Mouse (Mus musculus) liver, embryonic 14.5 days (tissue): ENCODE results near the gene Emc10. TPM values are rescaled to one million over a fixed set of nuclear protein-coding genes. Genes with fewer than 3 reads are reported as not detected.

Experiments used
- ATAC-seq: fragments of 200-750 bp; cut with Nextera tagmentation; 2 replicates; pipeline ENCODE4 v1.8.0; 2017; ENCODE audit warnings: moderate number of reproducible peaks, mild to moderate bottlenecking, moderate library complexity; ENCODE audit not compliant: insufficient read depth
- DNase-seq, 3 experiments: peaks; one replicate each; pipeline ENCODE4 v3.0.0-alpha.2; 2012 to 2013; ENCODE audit warnings: low read depth in 3 of 3, low spot score in 3 of 3
- H3K27ac ChIP-seq: fragments of 300-500 bp; sonication (generic); 2 replicates; pipeline ENCODE4 v1.5.1; 2014; ENCODE audit warnings: moderate library complexity, mild to moderate bottlenecking, control low read depth, inconsistent platforms
- H3K27me3 ChIP-seq: fragments of 300-500 bp; sonication (generic); 2 replicates; pipeline ENCODE4 v1.6.1; 2014; ENCODE audit warnings: mild to moderate bottlenecking, low read length, moderate library complexity; ENCODE audit not compliant: control insufficient read depth, insufficient read depth
- H3K36me3 ChIP-seq: fragments of 300-500 bp; sonication (generic); replicated peaks from 2 replicates; pipeline ENCODE4 v1.6.1; 2014; ENCODE audit warnings: low read depth; ENCODE audit not compliant: control insufficient read depth, insufficient read depth
- H3K4me1 ChIP-seq, 2 experiments: fragments of 200-500 bp in 1 of 2; fragments of 300-500 bp in 1 of 2; sonication (generic) in 1 of 2; replicated peaks; 2 replicates each; pipeline ENCODE4 v1.6.1; 2012 to 2014; ENCODE audit warnings: antibody characterized with exemption in 1 of 2, inconsistent platforms in 1 of 2, low read length in 1 of 2; ENCODE audit not compliant: control insufficient read depth in 2 of 2, insufficient read depth in 2 of 2
- H3K4me2 ChIP-seq: fragments of 300-500 bp; sonication (generic); 2 replicates; pipeline ENCODE4 v1.6.1; 2014; ENCODE audit warnings: low read depth, mild to moderate bottlenecking, control low read depth, moderate library complexity
- H3K4me3 ChIP-seq, 2 experiments: fragments of 200-500 bp in 1 of 2; fragments of 300-500 bp in 1 of 2; sonication (generic) in 1 of 2; 2 replicates each; pipeline ENCODE4 v1.5.1; 2012 to 2014; ENCODE audit warnings: low read depth in 2 of 2, low read length in 2 of 2, mild to moderate bottlenecking in 2 of 2, control low read depth in 1 of 2, inconsistent platforms in 1 of 2, moderate library complexity in 1 of 2; ENCODE audit not compliant: insufficient read depth in 1 of 2
- H3K9ac ChIP-seq: fragments of 300-500 bp; sonication (generic); replicated peaks from 2 replicates; pipeline ENCODE4 v1.6.1; 2014; ENCODE audit warnings: mild to moderate bottlenecking, control low read depth, moderate library complexity
- H3K9me3 ChIP-seq: fragments of 300-500 bp; sonication (generic); 2 replicates; pipeline ENCODE4 v1.6.1; 2016; ENCODE audit warnings: low read length, mixed read lengths; ENCODE audit not compliant: control insufficient read depth
- CTCF ChIP-seq: IDR thresholded peaks from 2 replicates; pipeline ENCODE4 v1.5.1; 2016; ENCODE audit warnings: antibody characterized with exemption, low read depth, control low read depth
- EP300 ChIP-seq: IDR thresholded peaks from 2 replicates; pipeline ENCODE4 v1.6.1; 2016; ENCODE audit warnings: antibody characterized with exemption, low read depth
- WGBS: fragments of 180-500 bp; shearing (Covaris S2); extraction: QIAGEN DNeasy Blood & Tissue Kit; methylation state at CpG from one replicate; pipeline ENCODE4 v1.1.7; 2014; ENCODE audit not compliant: insufficient replicate concordance; 5-methylcytosine and 5-hydroxymethylcytosine counted together
- polyA plus RNA-seq, 2 experiments: library from polyadenylated mRNA; depleted of rRNA in 1 of 2; stranded (reverse) in 1 of 2; unstranded in 1 of 2; fragments of >200 nt; fragmentation: Nextera tagmentation in 1 of 2; extraction: Ambion mirVana in 1 of 2; gene quantifications; 2 replicates each; pipeline versions ENCODE4 v1.2.1 to v1.2.3; 2012 to 2014

The Emc10 gene
- polyA plus RNA-seq, 2 experiments, result 41.7 to 46.7 TPM

DNA sequence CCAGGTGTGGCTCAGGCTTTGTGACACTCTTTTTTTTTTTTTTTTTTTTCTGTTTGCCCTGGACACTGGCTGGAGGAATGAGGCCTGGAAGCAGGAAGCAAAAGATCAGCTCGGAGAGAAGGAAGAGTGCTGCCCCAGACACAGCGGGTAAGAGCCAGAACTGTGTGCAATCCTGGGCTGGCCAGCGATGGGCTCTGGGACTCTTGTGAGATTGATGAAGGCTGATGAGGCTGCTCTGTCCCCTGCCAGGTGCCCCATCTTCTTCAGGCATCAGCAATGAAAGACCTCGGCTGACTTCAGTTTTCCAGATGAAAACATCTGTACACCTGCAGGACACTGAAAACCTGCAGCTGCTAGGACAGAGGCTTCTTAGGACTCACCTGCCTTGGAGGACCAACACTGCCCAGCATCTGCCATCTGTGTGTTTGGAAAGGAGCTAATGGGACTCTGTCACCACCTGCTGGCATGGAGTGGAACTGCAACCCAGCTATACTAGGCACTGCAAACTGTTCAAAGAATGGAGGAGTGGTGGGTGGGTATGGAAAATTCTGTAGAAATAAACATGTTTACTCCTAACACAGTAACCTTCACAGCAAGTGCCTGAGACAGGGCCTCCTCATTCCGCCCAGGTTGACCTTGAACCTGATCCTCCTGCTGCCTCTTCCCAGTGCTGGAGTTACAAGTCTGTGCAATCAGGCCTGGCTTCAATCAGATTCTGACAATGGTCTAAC, 11.3 kb downstream of the Emc10 start:
- DNase-seq (peak; percentile 62 to 70 (median 65)), ATAC-seq (0 out of 2 replicates have a peak, but pooled peaks have one; percentile 14)
- no peaks in the 10 kb centered on the region for H3K9me3 ChIP-seq
- WGBS, result 33% methylated on average over 5 of the region's 5 CpGs
- H3K27me3 ChIP-seq, result peaks cover 15% of the 10 kb centered on the region
- H3K27ac ChIP-seq, result peak overlapping the region; percentile 67
- H3K9ac ChIP-seq, result no peak overlapping the region
- TF ChIP-seq EP300, result no peak
- peak; percentile 100 for TF ChIP-seq CTCF
- H3K4me2 ChIP-seq, result no peak overlapping the region
- peaks cover 3% of the 10 kb centered on the region; the same call in 1 of the 2 replicates for H3K36me3 ChIP-seq
- H3K4me3 ChIP-seq, result no peak overlapping the region
- H3K4me1 ChIP-seq, result peaks cover 30 to 40% of the 10 kb centered on the region in 2 experiments

DNA sequence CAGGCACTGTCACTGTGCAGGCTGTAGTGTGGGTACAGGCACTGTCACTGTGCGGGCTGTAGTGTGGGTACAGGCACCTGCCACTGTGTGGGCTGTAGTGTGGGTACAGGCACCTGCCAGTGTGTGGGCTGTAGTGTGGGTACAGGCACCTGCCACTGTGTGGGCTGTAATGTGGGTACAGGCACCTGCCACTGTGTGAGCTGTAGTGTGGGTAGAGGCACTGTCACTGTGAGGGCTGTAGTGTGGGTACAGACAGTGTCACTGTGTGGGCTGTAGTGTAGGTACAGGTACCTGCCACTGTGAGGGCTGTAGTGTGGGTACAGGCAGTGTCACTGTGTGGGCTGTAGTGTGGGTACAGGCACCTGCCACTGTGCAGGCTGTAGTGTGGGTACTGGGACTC, 12.2 kb downstream of the Emc10 start:
- Histone ChIP-seq H3K9me3 (no peaks in the 10 kb centered on the region), H3K4me2 (no peak overlapping the region), H3K9ac (no peak overlapping the region; the same call in 1 of the 2 replicates), H3K4me3 (no peak overlapping the region), H3K27ac (peak overlapping the region; percentile 67), H3K36me3 (no peaks in the 10 kb centered on the region), H3K27me3 (peaks cover 22% of the 10 kb centered on the region), H3K4me1 (peaks cover 30 to 47% of the 10 kb centered on the region in 2 experiments)
- 100% methylated on average over 1 of the region's 1 CpGs for WGBS
- TF ChIP-seq CTCF (no peak), EP300 (no peak)
- ATAC-seq, result no peak
- DNase-seq, result no peak

DNA sequence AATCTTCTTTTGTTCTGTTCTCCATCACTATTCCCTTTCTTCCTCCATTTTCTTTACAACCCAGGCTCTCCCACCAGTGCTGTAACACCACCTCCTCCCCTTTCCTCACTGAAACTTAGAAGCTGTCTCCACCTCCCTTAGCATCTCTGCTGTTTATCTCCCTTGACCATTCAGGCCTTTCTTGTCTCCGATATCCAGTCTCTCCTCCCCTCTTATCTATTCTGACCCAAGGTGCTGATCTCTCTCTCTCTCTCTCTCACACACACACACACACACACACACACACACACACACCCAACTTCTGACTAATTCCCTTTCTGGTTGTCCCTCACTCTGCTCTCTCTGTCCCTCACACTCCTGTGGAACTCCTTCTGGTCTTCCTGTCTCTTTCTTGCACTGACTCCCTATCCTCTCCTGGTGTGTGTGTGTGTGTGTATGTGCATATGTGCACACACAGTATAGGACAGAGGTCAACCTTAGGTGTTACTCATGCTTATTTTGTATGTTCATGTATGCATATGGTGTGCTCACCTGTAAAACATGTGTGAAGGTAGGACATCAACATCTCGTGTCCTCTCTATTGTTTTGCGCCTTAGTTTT, 13.4 kb downstream of the Emc10 start:
- Histone ChIP-seq H3K36me3 (no peaks in the 10 kb centered on the region), H3K9ac (peak overlapping the region; percentile 64), H3K9me3 (no peaks in the 10 kb centered on the region), H3K4me1 (peaks cover 34 to 56% of the 10 kb centered on the region in 2 experiments), H3K27ac (peak overlapping the region; percentile 90), H3K4me3 (peak overlapping the region; percentile 1 to 5; a peak in 2 of 4 replicates), H3K27me3 (peaks cover 32% of the 10 kb centered on the region), H3K4me2 (peak overlapping the region; percentile 69)
- WGBS, result 40% methylated on average over 3 of the region's 3 CpGs
- no peak for TF ChIP-seq CTCF
- peak; percentile 98 for TF ChIP-seq EP300
- ATAC-seq (peak; percentile 93), DNase-seq (peak; percentile 82 to 86 (median 82))

DNA sequence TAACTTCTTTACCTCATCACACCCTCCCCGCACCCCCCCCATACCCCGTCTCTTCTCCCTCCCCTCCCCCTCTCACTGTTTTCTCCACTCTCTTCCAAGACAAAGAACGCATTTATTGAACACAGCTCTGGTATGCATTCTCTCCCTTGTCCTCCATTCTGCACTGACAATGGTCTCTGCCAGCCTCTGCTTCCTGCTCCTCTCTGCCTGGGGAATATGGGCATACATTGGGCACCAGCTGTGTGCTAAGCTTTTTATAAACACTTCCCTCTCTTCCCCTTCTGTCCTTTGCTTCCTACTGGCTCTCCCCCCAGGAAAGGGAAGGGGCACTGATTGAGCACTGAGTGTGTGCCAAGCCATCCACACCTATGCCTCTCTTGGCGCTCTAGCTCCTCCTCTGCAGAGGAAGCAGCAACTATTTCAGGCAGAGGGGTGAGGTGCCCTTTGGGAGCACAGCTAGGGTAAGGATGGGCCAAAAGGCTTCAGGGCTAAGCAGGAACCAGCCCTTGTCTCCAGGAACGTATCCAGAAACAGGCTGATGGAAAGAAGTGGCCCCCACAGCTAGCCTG, 21.2 kb downstream of the Emc10 start:
- ATAC-seq (no peak), DNase-seq (no peak)
- TF ChIP-seq CTCF, result no peak
- TF ChIP-seq EP300, result no peak
- peaks cover 54% of the 10 kb centered on the region for H3K27me3 ChIP-seq
- WGBS, result 33% methylated on average over 5 of the region's 5 CpGs
- no peaks in the 10 kb centered on the region for H3K9me3 ChIP-seq
- no peak overlapping the region for H3K9ac ChIP-seq
- H3K27ac ChIP-seq, result no peak overlapping the region
- peaks cover 28 to 45% of the 10 kb centered on the region in 2 experiments for H3K4me1 ChIP-seq
- H3K4me2 ChIP-seq, result no peak overlapping the region
- H3K36me3 ChIP-seq, result peaks cover 11% of the 10 kb centered on the region
- no peak overlapping the region for H3K4me3 ChIP-seq

DNA sequence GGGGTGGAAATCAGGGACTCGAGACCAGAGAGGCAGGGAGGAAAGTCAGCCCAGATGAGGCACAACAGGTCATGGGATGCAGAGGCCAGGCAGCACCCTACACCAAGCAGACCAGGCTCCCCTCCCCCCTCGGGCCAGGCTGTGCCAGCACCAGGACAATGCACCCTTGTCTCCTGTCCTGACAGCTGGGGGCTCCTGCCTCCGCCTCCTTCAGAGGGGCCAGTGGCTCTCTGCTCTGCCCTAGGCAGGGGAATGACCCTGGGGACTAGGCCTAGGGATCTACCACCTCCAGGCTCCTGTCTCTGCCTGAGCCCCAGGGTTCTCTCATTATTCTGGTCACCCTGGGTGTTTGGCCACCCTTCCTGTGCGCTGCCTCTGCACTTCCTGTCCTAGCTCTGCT, 21.9 kb downstream of the Emc10 start:
- TF ChIP-seq CTCF (no peak), EP300 (no peak)
- ATAC-seq, result no peak
- no peak overlapping the region for H3K9ac ChIP-seq
- H3K27me3 ChIP-seq, result peaks cover 49% of the 10 kb centered on the region
- peaks cover 34 to 46% of the 10 kb centered on the region in 2 experiments for H3K4me1 ChIP-seq
- DNase-seq, result no peak
- H3K27ac ChIP-seq, result no peak overlapping the region
- H3K9me3 ChIP-seq, result no peaks in the 10 kb centered on the region
- H3K4me3 ChIP-seq, result no peak overlapping the region
- WGBS, result 33% methylated on average over 4 of the region's 4 CpGs
- peaks cover 16% of the 10 kb centered on the region for H3K36me3 ChIP-seq
- H3K4me2 ChIP-seq, result no peak overlapping the region
